Mouse (Mus musculus) left cerebral cortex, postnatal 4 days (tissue): Measurements from ENCODE around the gene Phf5a. TPM values are rescaled to one million over a fixed set of nuclear protein-coding genes. Genes with fewer than 3 reads are reported as not detected.
A peak's percentile ranks its signal among the peaks of the same experiment; 100 is the strongest.

Source experiments
- DNase-seq: peaks from one replicate; pipeline ENCODE4 v3.0.0-alpha.2; 2022
- intact Hi-C: fragments of 180-260 bp; cut with DNase I; formaldehyde crosslinking; loops from one replicate; pipeline ENCODE4 v1.15.1; 2025
- total RNA-seq, 2 experiments: library from RNA; stranded (reverse); gene quantifications; 2 replicates each; pipeline ENCODE4 v1.2.3; 2021

Gene Phf5a
- total RNA-seq, 2 experiments from 2014 or later, result 51.8 to 59.7 TPM

GRCm38 (mm10) chr15:81831136-81831825 lies 40.4 kb downstream of the Phf5a start:
- intact Hi-C loops, result loop anchor here (10.0 kb wide), 1 partner anchor 74 kb away; no protein-coding TSS in a partner anchor
- peak; percentile 96 for DNase-seq

- intact Hi-C loops, result loop anchor here (10.0 kb wide), 1 partner anchor 74 kb away; no protein-coding TSS in a partner anchor
Observed at GRCm38 (mm10) chr15:81830530-81830929, 41.2 kb downstream of the Phf5a start.

DNA sequence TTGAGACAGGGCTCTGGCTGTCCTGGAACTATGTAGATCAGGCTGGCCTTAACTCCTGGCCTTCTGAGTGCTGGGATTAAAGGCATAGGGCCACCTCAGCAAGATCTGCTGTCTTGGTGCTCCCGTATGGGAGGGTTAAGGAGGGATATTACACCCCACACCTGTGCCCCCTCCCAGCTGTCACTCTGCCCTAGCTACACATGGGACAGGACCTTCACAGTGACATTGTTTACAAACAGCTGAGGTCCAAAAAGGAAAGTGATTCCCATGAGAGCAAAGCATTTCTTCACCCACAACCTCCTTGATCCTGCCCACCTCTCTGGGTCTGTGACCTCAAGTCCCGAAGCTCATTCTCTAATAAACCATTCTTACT lies 42.5 kb downstream of the Phf5a start:
- DNase-seq, result no peak
- intact Hi-C loops, result no loop called here

More at GRCm38 (mm10) chr15:81830530-81830929, 41.2 kb downstream of the Phf5a start:
- DNase-seq, result no peak

DNA sequence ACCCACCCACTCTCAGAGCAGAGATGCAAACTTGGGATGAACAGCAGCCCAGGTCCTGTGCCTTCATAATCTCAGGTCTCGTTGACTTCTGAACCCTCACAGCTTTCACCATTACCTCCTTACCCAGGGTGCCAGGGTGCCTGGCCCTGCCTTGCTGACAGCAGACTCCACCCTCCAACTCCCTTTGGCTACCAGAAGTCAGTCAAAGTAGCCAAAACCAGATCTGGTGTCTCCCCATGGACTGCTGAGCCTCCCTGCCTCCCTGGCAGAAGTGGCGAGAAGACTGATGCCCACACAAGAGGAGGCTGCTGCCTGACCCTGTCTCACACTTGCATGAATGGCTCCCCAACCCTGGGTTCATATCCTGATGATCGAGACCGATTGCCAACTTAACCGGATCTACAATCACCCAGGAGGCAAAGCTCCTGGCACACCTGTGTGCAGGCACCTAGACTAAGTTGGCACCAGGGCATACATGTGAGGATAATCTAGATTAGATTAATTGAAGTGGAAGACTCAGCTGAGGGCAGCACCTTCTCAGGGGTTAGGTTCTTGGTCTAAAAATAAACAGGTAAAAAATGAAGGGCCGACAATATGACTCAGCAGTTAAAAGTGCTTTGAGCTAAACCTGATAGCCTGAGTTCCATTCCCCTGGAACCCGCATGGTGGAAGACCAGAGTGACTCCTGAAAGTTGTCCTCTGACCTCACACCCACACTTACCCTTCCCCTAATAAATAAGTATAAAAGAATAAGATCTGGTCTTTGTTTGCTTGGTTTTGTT lies 43.1 kb downstream of the Phf5a start:
- no peak for DNase-seq
- intact Hi-C loops, result no loop called here

GRCm38 (mm10) chr15:81824832-81825231 lies 46.9 kb downstream of the Phf5a start:
- no peak for DNase-seq
- intact Hi-C loops, result no loop called here

GRCm38 (mm10) chr15:81822631-81823030 lies 49.1 kb downstream of the Phf5a start:
- intact Hi-C loops, result no loop called here
- no peak for DNase-seq

DNA sequence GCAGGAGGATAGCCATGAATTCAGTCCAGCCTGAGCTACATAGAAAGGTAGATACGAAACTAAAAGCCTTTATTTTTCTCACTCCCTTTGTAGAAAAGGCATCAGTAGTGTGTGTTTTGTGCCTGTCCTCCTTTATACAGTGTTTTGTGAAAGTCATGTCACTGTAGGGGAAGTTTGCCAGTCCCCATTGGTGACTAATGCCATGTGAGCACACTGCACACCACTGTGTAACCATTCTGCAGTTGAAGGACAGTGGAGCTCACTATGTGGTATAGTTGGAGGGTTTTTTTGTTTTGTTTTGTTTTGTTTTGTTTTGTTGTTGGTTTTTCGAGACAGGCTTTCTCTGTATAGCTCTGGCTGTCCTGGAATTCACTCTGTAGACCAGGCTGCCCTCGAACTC lies 53.3 kb downstream of the Phf5a start:
- no peak for DNase-seq
- intact Hi-C loops, result no loop called here

GRCm38 (mm10) chr15:81814716-81815370 lies 56.9 kb downstream of the Phf5a start:
- intact Hi-C loops, result no loop called here
- DNase-seq, result no peak

Other genes starting within 250 kb of the Phf5a start
- gene L3mbtl2, start 208.0 kb downstream of the Phf5a start, total RNA-seq, result 10 to 100 TPM; 35.6 to 39.8 TPM
- 10 to 100 TPM; 25.3 to 26.6 TPM for gene Chadl, start 174.6 kb downstream of the Phf5a start, total RNA-seq
- gene Zc3h7b, start 126.9 kb downstream of the Phf5a start, total RNA-seq, result 100 to 1,000 TPM; 219 to 235 TPM
- 100 to 1,000 TPM; 170 to 180 TPM for gene Rangap1, start 126.4 kb downstream of the Phf5a start, total RNA-seq
- 10 to 100 TPM; 68.1 to 69.6 TPM for gene Tef, start 69.5 kb downstream of the Phf5a start, total RNA-seq
- 10 to 100 TPM; 20.3 to 22.6 TPM for gene Tob2, start 13.1 kb downstream of the Phf5a start, total RNA-seq
- gene Aco2, start 398 bp upstream of the Phf5a start, total RNA-seq, result 100 to 1,000 TPM; 273 to 304 TPM
- 10 to 100 TPM; 45.7 to 48.1 TPM for gene Polr3h, start 54.3 kb upstream of the Phf5a start, total RNA-seq
- 100 to 1,000 TPM; 191 to 201 TPM for gene Csdc2, start 64.8 kb upstream of the Phf5a start, total RNA-seq
- 100 to 1,000 TPM; 138 to 140 TPM for gene Pmm1, start 89.0 kb upstream of the Phf5a start, total RNA-seq
- not detected for gene 1700029P11Rik, start 108.6 kb upstream of the Phf5a start, total RNA-seq
- 10 to 100 TPM; 28.3 to 28.7 TPM for gene Xrcc6, start 115.9 kb upstream of the Phf5a start, total RNA-seq
- gene Desi1, start 162.0 kb upstream of the Phf5a start, total RNA-seq, result 10 to 100 TPM; 64.8 to 72.7 TPM
- gene Snu13, start 175.7 kb upstream of the Phf5a start, total RNA-seq, result 100 to 1,000 TPM; 123 to 130 TPM
- not detected for gene 4930407I10Rik, start 187.2 kb upstream of the Phf5a start, total RNA-seq
- under 1 TPM in 1 of 2 experiments, not detected in 1; 0.10 TPM for gene Mei1, start 198.1 kb upstream of the Phf5a start, total RNA-seq